Mouse (Mus musculus): Measurements from ENCODE around the gene Tnfsf8.

The Tnfsf8 gene

GRCm38 (mm10) chr4:63842278-63842677 is 18.9 kb downstream of the Tnfsf8 start:
- DNase-seq (ENCODE audit: low spot score) = no peak

GRCm38 (mm10) chr4:63840457-63840856 is 20.7 kb downstream of the Tnfsf8 start:
- peak; percentile 50 for DNase-seq (ENCODE audit: low spot score)

GRCm38 (mm10) chr4:63823136-63823535 is 38.0 kb downstream of the Tnfsf8 start:
- no peak for DNase-seq (ENCODE audit: low spot score)

- no peak for DNase-seq (ENCODE audit: low spot score)
These were observed 43.6 kb downstream of the Tnfsf8 start for GRCm38 (mm10) chr4:63817505-63817904.

GRCm38 (mm10) chr4:63815668-63816067 is 45.5 kb downstream of the Tnfsf8 start:
- DNase-seq (ENCODE audit: low spot score) = no peak

- no peak for DNase-seq (ENCODE audit: low spot score)
These were observed 63.1 kb downstream of the Tnfsf8 start for GRCm38 (mm10) chr4:63798083-63798482.

- no peak for DNase-seq (ENCODE audit: low spot score)
These were observed 64.6 kb downstream of the Tnfsf8 start for GRCm38 (mm10) chr4:63796527-63796926.

GRCm38 (mm10) chr4:63792328-63792727 is 68.8 kb downstream of the Tnfsf8 start:
- no peak for DNase-seq (ENCODE audit: low spot score)

GRCm38 (mm10) chr4:63785466-63785865 is 75.7 kb downstream of the Tnfsf8 start:
- DNase-seq (ENCODE audit: low spot score) = no peak

GRCm38 (mm10) chr4:63783826-63784225 is 77.3 kb downstream of the Tnfsf8 start:
- DNase-seq (ENCODE audit: low spot score) = no peak

GRCm38 (mm10) chr4:63782970-63783613 is 78.1 kb downstream of the Tnfsf8 start:
- DNase-seq (ENCODE audit: low spot score) = no peak
